Mouse (Mus musculus) heart, embryonic 15.5 days (tissue): ENCODE data around the gene H2-Aa. TPM values are rescaled to one million over a fixed set of nuclear protein-coding genes. Genes with fewer than 3 reads are reported as not detected.
A peak's percentile ranks its signal among the peaks of the same experiment; 100 is the strongest.

Experiments used
- ATAC-seq: fragments of 200-750 bp; cut with Nextera tagmentation; replicated peaks from 2 replicates; pipeline ENCODE4 v1.8.0; 2017; ENCODE audit warnings: low read depth, moderate TSS enrichment; ENCODE audit not compliant: insufficient number of reproducible peaks, insufficient read depth, low FRiP score
- H3K27ac ChIP-seq: fragments of 300-500 bp; sonication (generic); 2 replicates; pipeline ENCODE4 v1.5.1; 2015; ENCODE audit warnings: mild to moderate bottlenecking, inconsistent platforms
- H3K27me3 ChIP-seq: fragments of 300-500 bp; sonication (generic); 2 replicates; pipeline ENCODE4 v1.6.1; 2015; ENCODE audit warnings: inconsistent platforms
- H3K36me3 ChIP-seq: fragments of 300-500 bp; sonication (generic); 2 replicates; pipeline ENCODE4 v1.6.1; 2015; ENCODE audit warnings: mild to moderate bottlenecking, inconsistent platforms
- H3K4me1 ChIP-seq: fragments of 300-500 bp; sonication (generic); replicated peaks from 2 replicates; pipeline ENCODE4 v1.6.1; 2015; ENCODE audit warnings: inconsistent platforms
- H3K4me2 ChIP-seq: fragments of 300-500 bp; sonication (generic); 2 replicates; pipeline ENCODE4 v1.6.1; 2015; ENCODE audit warnings: inconsistent platforms, mild to moderate bottlenecking, moderate library complexity
- H3K4me3 ChIP-seq: fragments of 300-500 bp; sonication (generic); 2 replicates; pipeline ENCODE4 v1.5.1; 2015; ENCODE audit warnings: mild to moderate bottlenecking, inconsistent platforms
- H3K9ac ChIP-seq: fragments of 300-500 bp; sonication (generic); 2 replicates; pipeline ENCODE4 v1.6.1; 2015; ENCODE audit warnings: mild to moderate bottlenecking, inconsistent platforms
- H3K9me3 ChIP-seq: fragments of 300-500 bp; sonication (generic); replicated peaks from 2 replicates; pipeline ENCODE4 v1.6.1; 2016; ENCODE audit warnings: inconsistent platforms
- WGBS: fragments of 180-500 bp; shearing (Covaris S2); methylation state at CpG from one replicate; pipeline ENCODE4 v1.1.7; 2015; ENCODE audit warnings: mixed read lengths; 5-methylcytosine and 5-hydroxymethylcytosine counted together
- polyA plus RNA-seq: library from polyadenylated mRNA; unstranded; fragments of >200 nt; fragmentation: Nextera tagmentation; extraction: Ambion mirVana; gene quantifications from 2 replicates; pipeline ENCODE4 v1.2.1, GENCODE M21; 2015

Gene H2-Aa
- polyA plus RNA-seq, 1 experiment from 2014 or later = 5.9 TPM

- WGBS = 59% methylated on average over 3 of the region's 3 CpGs
- Histone ChIP-seq H3K4me1 (peaks cover 5% of the 10 kb centered on the region), H3K4me3 (no peak overlapping the region), H3K4me2 (no peak overlapping the region), H3K9ac (no peak overlapping the region), H3K27me3 (no peaks in the 10 kb centered on the region), H3K27ac (no peak overlapping the region), H3K9me3 (no peaks in the 10 kb centered on the region), H3K36me3 (no peaks in the 10 kb centered on the region)
- ATAC-seq = no peak
Measured at GRCm38 (mm10) chr17:34299356-34299755, 11.7 kb upstream of the H2-Aa start.

GRCm38 (mm10) chr17:34295891-34296794 lies 8.5 kb upstream of the H2-Aa start:
- no peak overlapping the region for H3K9ac ChIP-seq
- no peak overlapping the region for H3K27ac ChIP-seq
- H3K27me3 ChIP-seq = no peaks in the 10 kb centered on the region
- 25% methylated on average over 23 of the region's 23 CpGs for WGBS
- peak overlapping the region; percentile 60 for H3K4me2 ChIP-seq
- no peak; the same call in 1 of the 2 replicates for ATAC-seq
- peaks cover 5% of the 10 kb centered on the region for H3K4me1 ChIP-seq
- H3K36me3 ChIP-seq = no peaks in the 10 kb centered on the region
- H3K9me3 ChIP-seq = no peaks in the 10 kb centered on the region
- H3K4me3 ChIP-seq = peak overlapping the region; percentile 39

DNA sequence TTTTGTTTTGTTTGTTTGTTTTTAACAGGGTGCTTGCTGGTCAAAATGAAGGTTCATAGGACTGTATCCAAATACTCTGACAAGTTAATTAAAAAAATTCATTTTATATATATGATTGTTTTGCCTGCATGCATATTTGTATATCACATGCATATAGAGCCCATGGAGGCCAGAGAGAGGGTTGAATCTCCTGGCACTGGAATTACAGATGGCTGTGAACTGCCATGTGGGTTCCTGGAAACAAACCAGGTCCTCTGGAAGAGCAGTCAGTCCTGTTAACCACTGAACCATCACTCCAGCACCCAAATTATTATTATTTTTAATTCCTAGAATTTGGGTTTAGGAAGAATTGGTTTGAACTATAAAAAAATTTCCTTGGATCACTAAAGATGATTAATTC lies 7.7 kb upstream of the H2-Aa start:
- Histone ChIP-seq H3K4me3 (no peak overlapping the region), H3K27me3 (no peaks in the 10 kb centered on the region), H3K4me2 (no peak overlapping the region), H3K36me3 (no peaks in the 10 kb centered on the region), H3K4me1 (peaks cover 5% of the 10 kb centered on the region), H3K27ac (no peak overlapping the region), H3K9ac (no peak overlapping the region), H3K9me3 (no peaks in the 10 kb centered on the region)
- no peak for ATAC-seq

GRCm38 (mm10) chr17:34294249-34294648 lies 6.6 kb upstream of the H2-Aa start:
- no peak overlapping the region for H3K9ac ChIP-seq
- 61% methylated on average over 4 of the region's 4 CpGs for WGBS
- no peak for ATAC-seq

GRCm38 (mm10) chr17:34293533-34293932 lies 5.9 kb upstream of the H2-Aa start:
- no peaks in the 10 kb centered on the region for H3K27me3 ChIP-seq
- H3K9me3 ChIP-seq = no peaks in the 10 kb centered on the region
- no peaks in the 10 kb centered on the region for H3K36me3 ChIP-seq
- no peak overlapping the region for H3K4me2 ChIP-seq
- no peak overlapping the region for H3K9ac ChIP-seq
- H3K27ac ChIP-seq = no peak overlapping the region
- H3K4me3 ChIP-seq = no peak overlapping the region
- 30% methylated on average over 2 of the region's 2 CpGs for whole genome bisulfite sequencing
- H3K4me1 ChIP-seq = peaks cover 5% of the 10 kb centered on the region
- ATAC-seq = no peak

More at GRCm38 (mm10) chr17:34294249-34294648, 6.6 kb upstream of the H2-Aa start:
- no peaks in the 10 kb centered on the region for H3K27me3 ChIP-seq
- H3K4me1 ChIP-seq = peaks cover 5% of the 10 kb centered on the region
- H3K4me2 ChIP-seq = no peak overlapping the region
- H3K4me3 ChIP-seq = no peak overlapping the region
- no peaks in the 10 kb centered on the region for H3K9me3 ChIP-seq
- H3K36me3 ChIP-seq = no peaks in the 10 kb centered on the region
- no peak overlapping the region for H3K27ac ChIP-seq

GRCm38 (mm10) chr17:34292570-34292969 lies 4.9 kb upstream of the H2-Aa start:
- Histone ChIP-seq H3K4me1 (peaks cover 5% of the 10 kb centered on the region), H3K9me3 (no peaks in the 10 kb centered on the region), H3K27me3 (no peaks in the 10 kb centered on the region), H3K9ac (no peak overlapping the region), H3K4me3 (no peak overlapping the region), H3K36me3 (no peaks in the 10 kb centered on the region), H3K27ac (no peak overlapping the region), H3K4me2 (no peak overlapping the region)
- 83% methylated on average over 4 of the region's 4 CpGs for WGBS
- ATAC-seq = no peak

- Histone ChIP-seq H3K9ac (no peak overlapping the region), H3K9me3 (no peaks in the 10 kb centered on the region), H3K4me1 (peaks cover 5% of the 10 kb centered on the region), H3K27me3 (no peaks in the 10 kb centered on the region), H3K4me2 (no peak overlapping the region), H3K27ac (no peak overlapping the region), H3K36me3 (no peaks in the 10 kb centered on the region), H3K4me3 (no peak overlapping the region)
- peak; percentile 82; the same call in 1 of the 2 replicates for ATAC-seq
- 14% methylated on average over 8 of the region's 8 CpGs for WGBS
Measured at GRCm38 (mm10) chr17:34291609-34292008, 4.0 kb upstream of the H2-Aa start.

GRCm38 (mm10) chr17:34288131-34288530 lies 508 bp upstream of the H2-Aa start:
- Histone ChIP-seq H3K4me1 (no peaks in the 10 kb centered on the region), H3K27ac (no peak overlapping the region), H3K36me3 (no peaks in the 10 kb centered on the region), H3K9me3 (no peaks in the 10 kb centered on the region), H3K4me3 (no peak overlapping the region), H3K27me3 (no peaks in the 10 kb centered on the region), H3K4me2 (no peak overlapping the region), H3K9ac (no peak overlapping the region)
- no peak for ATAC-seq
- 51% methylated on average over 3 of the region's 3 CpGs for WGBS

GRCm38 (mm10) chr17:34286999-34287398 lies 624 bp downstream of the H2-Aa start:
- Histone ChIP-seq H3K9me3 (no peaks in the 10 kb centered on the region), H3K4me1 (no peaks in the 10 kb centered on the region), H3K9ac (no peak overlapping the region), H3K27ac (no peak overlapping the region), H3K4me2 (no peak overlapping the region), H3K27me3 (no peaks in the 10 kb centered on the region), H3K36me3 (no peaks in the 10 kb centered on the region), H3K4me3 (no peak overlapping the region)
- 63% methylated on average over 6 of the region's 6 CpGs for WGBS
- ATAC-seq = no peak

GRCm38 (mm10) chr17:34286501-34286900 lies 1.1 kb downstream of the H2-Aa start:
- Histone ChIP-seq H3K9me3 (no peaks in the 10 kb centered on the region), H3K27ac (no peak overlapping the region), H3K27me3 (no peaks in the 10 kb centered on the region; the same call in 1 of the 2 replicates), H3K9ac (no peak overlapping the region), H3K36me3 (no peaks in the 10 kb centered on the region), H3K4me1 (no peaks in the 10 kb centered on the region), H3K4me2 (no peak overlapping the region), H3K4me3 (no peak overlapping the region)
- 56% methylated on average over 5 of the region's 5 CpGs for WGBS
- no peak for ATAC-seq

DNA sequence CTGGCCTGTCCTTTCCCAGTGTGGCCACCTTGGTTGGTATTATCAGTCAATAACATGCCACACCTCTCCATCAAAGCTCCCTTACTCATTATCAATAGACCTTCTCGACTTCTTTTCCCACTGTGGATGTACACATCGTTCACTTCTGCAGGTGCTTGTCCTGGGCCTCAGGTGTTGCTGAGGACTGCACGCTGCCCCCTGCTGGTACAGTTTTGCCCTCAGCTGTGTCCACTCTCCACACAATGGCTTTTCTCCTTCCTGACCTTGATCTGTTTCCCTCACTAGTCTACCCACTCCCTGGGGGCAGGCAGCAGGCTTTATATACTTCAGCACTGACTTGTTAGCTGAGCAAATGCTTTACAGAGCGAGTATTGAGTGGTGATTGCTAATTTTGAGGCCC lies 1.8 kb downstream of the H2-Aa start:
- no peaks in the 10 kb centered on the region for H3K4me1 ChIP-seq
- no peaks in the 10 kb centered on the region for H3K9me3 ChIP-seq
- H3K27ac ChIP-seq = no peak overlapping the region
- 40% methylated on average over 4 of the region's 4 CpGs for WGBS
- no peak overlapping the region for H3K4me3 ChIP-seq
- no peak overlapping the region for H3K4me2 ChIP-seq
- no peaks in the 10 kb centered on the region; the same call in 1 of the 2 replicates for H3K27me3 ChIP-seq
- H3K9ac ChIP-seq = no peak overlapping the region
- H3K36me3 ChIP-seq = no peaks in the 10 kb centered on the region
- no peak for ATAC-seq

GRCm38 (mm10) chr17:34285371-34285770 lies 2.3 kb downstream of the H2-Aa start:
- no peak for ATAC-seq
- no peaks in the 10 kb centered on the region for H3K36me3 ChIP-seq
- H3K27me3 ChIP-seq = no peaks in the 10 kb centered on the region; the same call in 1 of the 2 replicates
- H3K27ac ChIP-seq = no peak overlapping the region
- no peaks in the 10 kb centered on the region for H3K4me1 ChIP-seq
- no peak overlapping the region for H3K9ac ChIP-seq
- H3K4me2 ChIP-seq = no peak overlapping the region
- WGBS = 62% methylated on average over 4 of the region's 4 CpGs
- no peak overlapping the region for H3K4me3 ChIP-seq
- no peaks in the 10 kb centered on the region for H3K9me3 ChIP-seq
